Mouse (Mus musculus): Measurements from ENCODE around the gene Lig1. TPM values are rescaled to one million over a fixed set of nuclear protein-coding genes. Genes with fewer than 3 reads are reported as not detected.
A peak's percentile ranks its signal among the peaks of the same experiment; 100 is the strongest.
"Not testable (repeated sequence)": the region's sequence is repeated elsewhere in the genome, so short reads cannot be mapped to it uniquely, and the experiment has no call there.

The Lig1 gene
- polyA plus RNA-seq, 1 experiment from 2014 or later: 37.7 TPM

DNA sequence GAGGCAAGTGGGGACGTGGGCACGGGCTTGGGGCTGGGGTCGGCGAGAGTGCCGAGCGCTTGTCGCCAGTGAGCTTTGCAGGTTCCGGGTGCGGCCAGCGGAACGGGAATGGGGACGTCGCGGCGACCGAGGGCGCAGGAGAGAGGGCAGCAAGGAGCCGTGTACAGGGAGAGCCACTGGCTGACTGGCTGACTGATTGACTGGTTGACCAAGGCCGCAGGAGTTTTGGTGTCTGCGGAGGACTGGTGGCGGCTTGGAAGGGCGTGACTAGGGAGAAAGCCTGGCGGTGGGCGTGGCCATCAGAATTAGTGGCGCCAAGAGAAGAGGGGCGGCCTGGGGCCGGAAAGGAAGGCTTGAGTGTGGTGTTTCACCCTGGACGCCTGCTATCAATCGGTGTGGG lies 1.9 kb downstream of the Lig1 start:
- Histone ChIP-seq H3K27ac (0 out of 2 replicates have a peak overlapping the region, but pooled peaks have one; percentile 88), H3K36me3 (replicated peaks; ENCODE audit: control insufficient read depth, insufficient read depth) (peaks cover 40% of the 10 kb centered on the region), H3K4me2 (replicated peaks) (peak overlapping the region; percentile 75), H3K9ac (peak overlapping the region; percentile 63), H3K4me3 (replicated peaks; ENCODE audit: low read length) (peak overlapping the region; percentile 64)
- H3K9me3 ChIP-seq (ENCODE audit: control insufficient read depth, low read length); H3K27me3 ChIP-seq (ENCODE audit: control insufficient read depth, insufficient read depth, low read length); H3K4me1 ChIP-seq (replicated peaks; ENCODE audit: control insufficient read depth, insufficient read depth, low read length); DNase-seq (ENCODE audit: low spot score): not testable (repeated sequence)
- peak; percentile 55; the same call in 1 of the 2 replicates for ATAC-seq (ENCODE audit: low FRiP score)
- WGBS: 0% methylated on average over 13 of the region's 29 CpGs

DNA sequence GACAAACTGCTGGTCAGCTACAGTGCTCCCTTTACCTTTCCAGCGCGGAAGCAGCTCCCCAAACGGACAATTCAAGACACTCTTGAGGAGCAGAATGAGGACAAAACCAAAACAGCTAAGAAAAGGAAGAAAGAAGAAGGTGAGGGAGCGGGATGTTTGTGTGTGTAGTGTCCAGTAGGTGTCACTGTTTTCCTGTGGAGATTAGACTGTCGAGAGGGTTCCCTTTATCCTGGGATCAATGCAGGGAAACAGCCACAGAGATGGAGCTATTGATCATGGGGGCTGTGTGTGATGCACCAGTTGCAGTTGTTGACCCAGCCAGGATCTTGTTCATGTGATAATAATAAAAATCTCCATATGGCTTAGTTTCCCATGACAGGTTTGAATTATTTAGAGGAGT lies 11.5 kb downstream of the Lig1 start:
- no peak overlapping the region for H3K27ac ChIP-seq
- no peaks in the 10 kb centered on the region for H3K27me3 ChIP-seq (ENCODE audit: control insufficient read depth, insufficient read depth, low read length)
- no peak overlapping the region for H3K4me2 ChIP-seq (replicated peaks)
- H3K9ac ChIP-seq: peak overlapping the region; percentile 10; the same call in 1 of the 2 replicates
- no peak overlapping the region for H3K4me3 ChIP-seq (replicated peaks; ENCODE audit: low read length)
- H3K36me3 ChIP-seq (replicated peaks; ENCODE audit: control insufficient read depth, insufficient read depth): peaks cover 76% of the 10 kb centered on the region
- WGBS: 50% methylated on average over 5 of the region's 5 CpGs
- ATAC-seq (ENCODE audit: low FRiP score) (peak; percentile 66; the same call in 1 of the 2 replicates), DNase-seq (ENCODE audit: low spot score) (peak; percentile 64)
- H3K9me3 ChIP-seq (ENCODE audit: control insufficient read depth, low read length): no peaks in the 10 kb centered on the region
- no peaks in the 10 kb centered on the region for H3K4me1 ChIP-seq (replicated peaks; ENCODE audit: control insufficient read depth, insufficient read depth, low read length)

DNA sequence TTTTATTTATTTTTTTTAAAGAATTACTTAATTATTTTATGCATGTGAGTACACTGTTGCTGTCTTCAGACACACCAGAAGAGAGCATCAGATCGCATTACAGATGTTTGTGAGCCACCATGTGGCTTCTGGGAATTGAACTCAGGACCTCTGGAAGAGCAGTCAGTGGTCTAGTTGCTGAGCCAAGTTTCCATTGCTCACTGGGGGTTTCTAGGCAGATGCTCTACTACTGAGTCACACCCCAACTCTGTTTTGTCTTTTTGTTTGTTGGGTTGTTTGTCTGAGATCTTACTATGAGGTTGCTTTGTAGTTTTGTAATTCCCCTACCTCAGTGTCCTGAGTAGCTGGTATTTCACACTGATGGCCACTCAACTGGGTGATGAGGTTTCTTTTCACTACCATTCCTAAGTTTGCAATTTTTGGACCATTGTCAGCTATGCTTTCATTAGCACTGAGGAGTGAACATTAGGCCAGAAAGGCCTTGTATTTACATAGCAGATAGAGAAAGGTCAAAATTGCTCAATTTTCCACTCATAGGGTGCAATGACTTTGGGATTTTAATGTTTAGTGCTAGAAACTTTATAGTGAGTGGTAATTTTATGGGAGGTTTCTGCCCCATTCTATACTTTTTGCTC lies 13.1 kb downstream of the Lig1 start:
- no peak for ATAC-seq (ENCODE audit: low FRiP score)
- no peaks in the 10 kb centered on the region for H3K27me3 ChIP-seq (ENCODE audit: control insufficient read depth, insufficient read depth, low read length)
- no peaks in the 10 kb centered on the region for H3K4me1 ChIP-seq (replicated peaks; ENCODE audit: control insufficient read depth, insufficient read depth, low read length)
- H3K36me3 ChIP-seq (replicated peaks; ENCODE audit: control insufficient read depth, insufficient read depth): peaks cover 79% of the 10 kb centered on the region
- no peak for DNase-seq (ENCODE audit: low spot score)
- no peak overlapping the region for H3K4me2 ChIP-seq (replicated peaks)
- no peak overlapping the region for H3K4me3 ChIP-seq (replicated peaks; ENCODE audit: low read length)
- no peak overlapping the region for H3K27ac ChIP-seq
- H3K9ac ChIP-seq: no peak overlapping the region
- no peaks in the 10 kb centered on the region for H3K9me3 ChIP-seq (ENCODE audit: control insufficient read depth, low read length)
- 96% methylated on average over 1 of the region's 1 CpGs for WGBS

DNA sequence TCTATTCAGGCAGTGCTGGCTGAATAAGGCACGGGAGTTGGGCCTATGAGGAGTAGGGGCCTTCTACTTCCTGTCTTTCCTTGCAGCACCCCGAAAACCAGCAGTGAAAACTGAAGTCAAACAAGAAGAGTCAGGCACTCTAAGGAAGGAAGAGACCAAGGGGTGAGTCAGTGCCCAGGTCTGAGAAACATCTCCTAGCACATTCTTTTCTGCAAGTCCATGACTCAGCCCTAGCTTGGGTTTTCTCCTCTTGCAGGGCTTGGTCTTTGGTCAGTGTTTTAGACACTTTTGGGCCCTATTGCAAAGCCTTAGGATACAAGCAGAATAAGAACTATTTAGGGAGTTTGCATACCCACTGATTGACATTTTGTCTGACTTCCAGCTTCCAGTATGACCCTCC lies 14.3 kb downstream of the Lig1 start:
- Histone ChIP-seq H3K4me3 (replicated peaks; ENCODE audit: low read length) (no peak overlapping the region), H3K9ac (no peak overlapping the region), H3K9me3 (ENCODE audit: control insufficient read depth, low read length) (no peaks in the 10 kb centered on the region), H3K27ac (no peak overlapping the region), H3K27me3 (ENCODE audit: control insufficient read depth, insufficient read depth, low read length) (no peaks in the 10 kb centered on the region), H3K4me1 (replicated peaks; ENCODE audit: control insufficient read depth, insufficient read depth, low read length) (no peaks in the 10 kb centered on the region), H3K4me2 (replicated peaks) (no peak overlapping the region), H3K36me3 (replicated peaks; ENCODE audit: control insufficient read depth, insufficient read depth) (peaks cover 80% of the 10 kb centered on the region)
- no peak for ATAC-seq (ENCODE audit: low FRiP score)
- 95% methylated on average over 2 of the region's 2 CpGs for WGBS
- DNase-seq (ENCODE audit: low spot score): no peak

DNA sequence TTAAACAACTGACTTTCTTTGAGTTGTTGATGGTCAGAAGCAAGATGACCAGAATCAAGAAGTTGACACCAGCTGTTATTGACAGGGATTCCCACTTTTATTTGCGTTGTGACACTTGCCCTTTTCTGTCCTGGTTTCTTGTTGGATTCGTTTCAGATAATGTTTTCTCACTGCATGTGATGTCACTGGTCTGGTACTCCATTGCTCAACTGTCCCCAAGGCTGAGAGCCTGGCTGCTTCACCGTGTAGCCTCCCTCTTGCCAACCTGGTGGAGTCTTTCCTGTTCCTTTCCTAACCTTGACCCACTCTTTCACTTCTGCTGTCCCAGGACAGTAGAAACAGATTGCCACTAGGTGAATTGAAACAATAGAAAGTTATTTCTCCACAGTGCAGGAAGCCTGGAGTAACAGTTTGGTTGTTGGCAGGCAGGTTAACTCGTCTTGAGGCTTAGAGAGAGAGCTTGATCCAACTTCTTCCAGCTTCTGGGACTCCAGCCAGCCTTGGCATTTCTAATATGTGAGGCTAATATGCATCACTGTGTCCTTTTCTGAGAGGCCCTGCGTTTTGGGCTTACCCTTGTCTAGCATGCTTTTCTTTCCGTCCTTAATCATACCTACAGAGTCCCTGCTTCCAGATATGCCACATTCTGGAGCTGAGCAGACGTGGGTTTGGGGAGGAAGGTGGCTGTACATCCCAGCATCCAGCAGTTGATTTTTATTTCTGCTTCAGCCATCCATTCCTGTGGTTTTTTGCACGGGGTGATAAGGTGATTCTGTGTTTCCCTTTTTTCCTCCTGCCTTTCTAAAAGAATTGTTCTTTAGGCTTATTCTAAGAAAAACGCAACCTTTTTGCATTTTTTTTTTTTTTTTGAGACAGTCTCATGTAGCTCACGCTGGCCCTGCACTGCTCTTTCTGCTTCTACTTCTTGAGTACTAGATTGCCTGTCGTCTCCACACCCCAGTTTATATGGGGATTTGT lies 17.1 kb downstream of the Lig1 start:
- Histone ChIP-seq H3K9ac (no peak overlapping the region), H3K27me3 (ENCODE audit: control insufficient read depth, insufficient read depth, low read length) (no peaks in the 10 kb centered on the region), H3K4me2 (replicated peaks) (no peak overlapping the region), H3K4me3 (replicated peaks; ENCODE audit: low read length) (no peak overlapping the region), H3K27ac (no peak overlapping the region), H3K9me3 (ENCODE audit: control insufficient read depth, low read length) (no peaks in the 10 kb centered on the region), H3K36me3 (replicated peaks; ENCODE audit: control insufficient read depth, insufficient read depth) (peaks cover 87% of the 10 kb centered on the region), H3K4me1 (replicated peaks; ENCODE audit: control insufficient read depth, insufficient read depth, low read length) (no peaks in the 10 kb centered on the region)
- ATAC-seq (ENCODE audit: low FRiP score): no peak
- DNase-seq (ENCODE audit: low spot score): no peak
- 89% methylated on average over 11 of the region's 11 CpGs for WGBS

DNA sequence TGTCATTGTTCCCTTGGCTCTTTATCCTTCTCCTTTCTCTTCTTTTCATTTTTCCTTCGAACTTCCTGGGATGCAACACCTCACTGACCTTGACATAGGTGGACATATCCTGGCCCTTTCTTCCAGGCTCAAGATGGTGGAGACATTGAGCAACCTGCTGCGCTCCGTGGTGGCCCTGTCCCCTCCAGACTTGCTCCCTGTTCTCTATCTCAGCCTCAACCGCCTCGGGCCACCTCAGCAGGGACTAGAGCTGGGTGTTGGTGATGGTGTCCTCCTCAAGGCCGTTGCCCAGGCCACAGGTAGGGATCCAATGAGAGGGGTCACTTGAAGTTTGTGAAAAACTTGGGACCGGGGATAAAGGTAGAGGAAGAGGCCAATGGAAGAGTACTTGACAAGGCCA lies 18.2 kb downstream of the Lig1 start:
- no peak for ATAC-seq (ENCODE audit: low FRiP score)
- 94% methylated on average over 7 of the region's 7 CpGs for WGBS
- no peak overlapping the region for H3K4me2 ChIP-seq (replicated peaks)
- no peaks in the 10 kb centered on the region for H3K4me1 ChIP-seq (replicated peaks; ENCODE audit: control insufficient read depth, insufficient read depth, low read length)
- H3K4me3 ChIP-seq (replicated peaks; ENCODE audit: low read length): no peak overlapping the region
- no peak overlapping the region for H3K9ac ChIP-seq
- H3K36me3 ChIP-seq (replicated peaks; ENCODE audit: control insufficient read depth, insufficient read depth): peaks cover 96% of the 10 kb centered on the region
- no peak overlapping the region for H3K27ac ChIP-seq
- DNase-seq (ENCODE audit: low spot score): no peak
- H3K27me3 ChIP-seq (ENCODE audit: control insufficient read depth, insufficient read depth, low read length): no peaks in the 10 kb centered on the region
- no peaks in the 10 kb centered on the region for H3K9me3 ChIP-seq (ENCODE audit: control insufficient read depth, low read length)

DNA sequence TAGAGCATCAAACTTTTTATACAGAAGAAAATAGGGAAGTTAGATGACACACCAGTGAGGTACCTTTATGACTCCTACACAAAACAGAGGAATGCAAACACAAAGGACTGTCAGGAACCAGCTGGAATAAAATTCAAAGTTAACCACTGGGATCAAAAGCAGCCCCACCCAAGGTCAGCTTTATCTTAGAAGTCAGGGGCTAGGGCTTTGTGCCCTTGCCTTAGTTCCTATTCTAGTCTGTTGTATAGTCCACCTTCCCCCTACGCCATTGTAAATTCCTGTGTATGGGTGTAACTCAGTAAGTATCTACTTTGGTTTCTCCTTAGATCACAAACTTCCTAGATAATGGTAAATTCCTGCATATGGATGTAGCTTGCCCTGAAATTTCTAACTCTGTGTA lies 20.6 kb downstream of the Lig1 start:
- H3K27me3 ChIP-seq (ENCODE audit: control insufficient read depth, insufficient read depth, low read length): no peaks in the 10 kb centered on the region
- H3K4me1 ChIP-seq (replicated peaks; ENCODE audit: control insufficient read depth, insufficient read depth, low read length): no peaks in the 10 kb centered on the region
- no peak overlapping the region for H3K9ac ChIP-seq
- H3K4me3 ChIP-seq (replicated peaks; ENCODE audit: low read length): no peak overlapping the region
- H3K36me3 ChIP-seq (replicated peaks; ENCODE audit: control insufficient read depth, insufficient read depth): peaks cover 97% of the 10 kb centered on the region
- WGBS: 90% methylated on average over 1 of the region's 1 CpGs
- H3K4me2 ChIP-seq (replicated peaks): no peak overlapping the region
- DNase-seq (ENCODE audit: low spot score): no peak
- no peak overlapping the region for H3K27ac ChIP-seq
- ATAC-seq (ENCODE audit: low FRiP score): no peak
- H3K9me3 ChIP-seq (ENCODE audit: control insufficient read depth, low read length): no peaks in the 10 kb centered on the region

DNA sequence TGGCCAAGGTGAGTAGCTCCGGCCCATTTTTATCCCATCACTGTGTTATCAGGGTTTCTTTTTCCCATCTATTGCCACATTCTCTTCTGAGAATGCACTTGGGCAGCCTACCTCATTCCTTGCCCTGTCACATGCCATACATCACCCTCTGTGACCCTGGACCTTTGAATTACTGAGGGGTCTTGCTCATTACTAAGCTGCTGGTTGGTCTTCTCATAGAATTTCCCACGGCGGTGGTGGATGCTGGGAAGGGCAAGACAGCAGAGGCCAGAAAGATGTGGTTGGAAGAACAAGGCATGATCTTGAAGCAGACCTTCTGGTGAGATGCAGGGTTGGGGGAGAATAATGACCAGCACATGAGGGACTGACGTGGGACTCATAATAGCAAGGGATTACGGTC lies 21.7 kb downstream of the Lig1 start:
- Histone ChIP-seq H3K27me3 (ENCODE audit: control insufficient read depth, insufficient read depth, low read length) (no peaks in the 10 kb centered on the region), H3K4me1 (replicated peaks; ENCODE audit: control insufficient read depth, insufficient read depth, low read length) (no peaks in the 10 kb centered on the region), H3K9ac (no peak overlapping the region), H3K27ac (no peak overlapping the region), H3K9me3 (ENCODE audit: control insufficient read depth, low read length) (no peaks in the 10 kb centered on the region), H3K4me2 (replicated peaks) (no peak overlapping the region), H3K36me3 (replicated peaks; ENCODE audit: control insufficient read depth, insufficient read depth) (peaks cover 99% of the 10 kb centered on the region), H3K4me3 (replicated peaks; ENCODE audit: low read length) (no peak overlapping the region)
- no peak for ATAC-seq (ENCODE audit: low FRiP score)
- no peak for DNase-seq (ENCODE audit: low spot score)
- 93% methylated on average over 5 of the region's 5 CpGs for WGBS

DNA sequence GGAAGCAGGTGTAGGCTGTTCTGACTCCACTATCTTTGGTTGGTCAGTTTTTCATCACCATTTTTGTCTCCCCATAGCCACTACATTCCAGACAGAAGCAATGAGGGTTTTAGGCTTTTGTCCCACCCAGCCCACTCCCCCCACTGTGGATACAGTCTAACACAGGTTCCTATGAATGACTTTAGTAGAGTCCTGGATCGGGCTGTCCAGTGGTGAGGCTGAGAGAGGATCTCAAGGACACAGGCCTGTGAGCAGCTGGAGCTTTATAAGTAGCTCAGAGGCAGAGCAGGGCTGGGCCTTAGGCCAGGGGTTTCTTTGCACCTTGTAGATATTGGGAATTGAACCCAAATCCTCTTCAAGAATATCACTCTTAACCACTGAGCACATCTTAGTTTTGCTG lies 24.6 kb downstream of the Lig1 start:
- H3K27me3 ChIP-seq (ENCODE audit: control insufficient read depth, insufficient read depth, low read length): no peaks in the 10 kb centered on the region
- WGBS: 96% methylated on average over 1 of the region's 1 CpGs
- no peak overlapping the region for H3K4me2 ChIP-seq (replicated peaks)
- ATAC-seq (ENCODE audit: low FRiP score): no peak
- no peak overlapping the region for H3K27ac ChIP-seq
- no peak overlapping the region for H3K9ac ChIP-seq
- H3K4me3 ChIP-seq (replicated peaks; ENCODE audit: low read length): no peak overlapping the region
- no peaks in the 10 kb centered on the region for H3K4me1 ChIP-seq (replicated peaks; ENCODE audit: control insufficient read depth, insufficient read depth, low read length)
- H3K9me3 ChIP-seq (ENCODE audit: control insufficient read depth, low read length): no peaks in the 10 kb centered on the region
- DNase-seq (ENCODE audit: low spot score): no peak
- peaks cover 93% of the 10 kb centered on the region for H3K36me3 ChIP-seq (replicated peaks; ENCODE audit: control insufficient read depth, insufficient read depth)

Data from hindbrain, embryonic 14.5 days (tissue).